Comparison of ENCODE assay signal across 26 mouse cellular contexts in genomic region chr13:75762759-75763158, GRCm38 (mm10). TPM values are rescaled to one million over a fixed set of nuclear protein-coding genes. Genes with fewer than 3 reads are reported as not detected.
DNase-seq lines count a peak whose midpoint lies in the region; ATAC-seq and TF ChIP-seq lines count a peak whose summit lies in the region.
"Had no signal": no experiment of that assay in that cellular context is flagged by ENCODE, and none has a peak within 500 bp of the region (broad histone marks: within the 10 kb centered on the region; RNA-seq: fewer than 3 reads in every experiment).

No protein-coding gene starts in this region.

- H3K36me3 ChIP-seq in heart, embryonic 10.5 days = 0 out of 2 replicates have a peak, but pooled peaks cover 3% of the 10 kb centered on the region
- peaks cover 35 to 72% of the 10 kb centered on the region in 2 experiments for H3K36me3 ChIP-seq in CH12.LX (replicated peaks in 1 of 2; ENCODE audit: control insufficient read depth in 1 of 2, insufficient read depth in 1 of 2, low read length in 1 of 2)
- peaks cover 80% of the 10 kb centered on the region for H3K36me3 ChIP-seq in liver, embryonic 13.5 days
- H3K36me3 ChIP-seq: embryonic facial prominence, embryonic 12.5 days; embryonic facial prominence, embryonic 15.5 days had no signal

- no peaks in the 10 kb centered on the region for H3K9me3 ChIP-seq in heart, embryonic 10.5 days
- H3K9me3 ChIP-seq in CH12.LX (replicated peaks; ENCODE audit: low read length) = no peaks in the 10 kb centered on the region
- H3K9me3 ChIP-seq in liver, embryonic 13.5 days (replicated peaks) = no peaks in the 10 kb centered on the region
- H3K9me3 ChIP-seq: embryonic facial prominence, embryonic 12.5 days; embryonic facial prominence, embryonic 15.5 days; heart, embryonic 13.5 days had no signal

- 82% methylated on average over 4 of the region's 4 CpGs for WGBS in heart, embryonic 10.5 days
- 39% methylated on average over 4 of the region's 4 CpGs for WGBS in liver, embryonic 13.5 days (ENCODE audit: insufficient replicate concordance)

- H3K27ac ChIP-seq in heart, embryonic 10.5 days = no peak overlapping the region
- H3K27ac ChIP-seq in CH12.LX (ENCODE audit: insufficient read depth, low read depth) = peak overlapping the region; percentile 89
- peak overlapping the region; percentile 34 for H3K27ac ChIP-seq in liver, embryonic 13.5 days
- H3K27ac ChIP-seq: embryonic facial prominence, embryonic 12.5 days; embryonic facial prominence, embryonic 15.5 days; heart, embryonic 13.5 days; hindbrain, embryonic 14.5 days; hindbrain, postnatal 0 days had no signal

- TF ChIP-seq EP300 in CH12.LX (IDR thresholded peaks at IDR 0.05; ENCODE audit: low read length) = no peak

- H3K4me1 ChIP-seq in heart, embryonic 10.5 days = no peaks in the 10 kb centered on the region
- H3K4me1 ChIP-seq in CH12.LX (ENCODE audit: control insufficient read depth in 1 of 2, insufficient read depth in 2 of 2) = peaks cover 17 to 42% of the 10 kb centered on the region in 2 experiments
- peaks cover 24% of the 10 kb centered on the region for H3K4me1 ChIP-seq in liver, embryonic 13.5 days (replicated peaks)
- H3K4me1 ChIP-seq: embryonic facial prominence, embryonic 15.5 days; heart, embryonic 13.5 days had no signal

- no peak; the same call in 1 of the 2 replicates for ATAC-seq in liver, embryonic 13.5 days (ENCODE audit: low read depth)
- ATAC-seq in megakaryocyte-erythroid progenitor cell, adult 5-6 weeks (replicated peaks; ENCODE audit: low FRiP score, low TSS enrichment, poor library complexity, severe bottlenecking) = peak; percentile 81
- ATAC-seq: forebrain, embryonic 14.5 days; forebrain, postnatal 0 days; hindbrain, postnatal 0 days; inflammation-experienced regulatory T-cells, adult 6 months had no signal

- H3K4me3 ChIP-seq in heart, embryonic 10.5 days = no peak overlapping the region
- H3K4me3 ChIP-seq in CH12.LX (replicated peaks in 1 of 3; ENCODE audit: low read depth in 2 of 3, low read length in 2 of 3, poor library complexity in 1 of 3) = no peak overlapping the region
- H3K4me3 ChIP-seq in liver, embryonic 13.5 days (replicated peaks) = no peak overlapping the region
- H3K4me3 ChIP-seq: embryonic facial prominence, embryonic 12.5 days; embryonic facial prominence, embryonic 15.5 days; heart, embryonic 13.5 days had no signal

- peaks cover 19% of the 10 kb centered on the region for H3K79me2 ChIP-seq in CH12.LX (replicated peaks; ENCODE audit: control insufficient read depth, extremely low read depth, insufficient read depth, poor library complexity, severe bottlenecking)

- in situ Hi-C loops in CH12.LX (cut with MboI; ENCODE audit: low pct_ligation_motif_present, low pct_unique_long_range_greater_than_20kb, low sequenced_read_pairs) = no loop called here

- H3K27me3 ChIP-seq in heart, embryonic 10.5 days (ENCODE audit: insufficient read depth, poor library complexity, severe bottlenecking) = no peaks in the 10 kb centered on the region
- H3K27me3 ChIP-seq in CH12.LX (replicated peaks) = no peaks in the 10 kb centered on the region
- H3K27me3 ChIP-seq in liver, embryonic 13.5 days = no peaks in the 10 kb centered on the region
- H3K27me3 ChIP-seq: embryonic facial prominence, embryonic 12.5 days; embryonic facial prominence, embryonic 15.5 days; heart, embryonic 13.5 days had no signal

- DNase-seq in heart, adult 11 months = peak; percentile 25
- no peak for DNase-seq in heart, embryonic 10.5 days (ENCODE audit: low spot score)
- DNase-seq in CH12.LX (ENCODE audit: extremely low read depth) = no peak
- no peak for DNase-seq in liver, embryonic 13.5 days
- DNase-seq in cerebellum, adult 11-12 months = no peak
- DNase-seq in frontal cortex, postnatal 25 days (ENCODE audit: low spot score in 2 of 2) = no peak
- DNase-seq: adrenal gland, adult 2 months; adrenal gland, postnatal 14 days; B cell, adult 2 months; cerebellum, adult 11 months; cerebellum, adult 8-10 months; cerebellum, postnatal 10 days; cerebellum, postnatal 36 days; forebrain, postnatal 0 days; gastrocnemius, postnatal 14 days; heart, adult 18-20 months; heart, postnatal 14 days; heart, postnatal 4 days had no signal

- dilution Hi-C loops in CH12.LX (cut with MboI; ENCODE audit: extremely low pct_ligation_motif_present, extremely low pct_unique_long_range_greater_than_20kb, low sequenced_read_pairs) = no loop called here

- TF ChIP-seq POLR2A in CH12.LX (IDR thresholded peaks at IDR 0.05; ENCODE audit: low read depth, low read length) = no peak

- TF ChIP-seq CTCF in CH12.LX (conservative IDR thresholded peaks at IDR 0.05 in 1 of 2, IDR thresholded peaks at IDR 0.05 in 1 of 2; ENCODE audit: low read depth in 2 of 2, low read length in 2 of 2) = no peak

- peak overlapping the region; percentile 61 for H3K4me2 ChIP-seq in CH12.LX (ENCODE audit: insufficient read depth, low read depth, poor library complexity, severe bottlenecking)
- no peak overlapping the region for H3K4me2 ChIP-seq in liver, embryonic 13.5 days
- H3K4me2 ChIP-seq: embryonic facial prominence, embryonic 12.5 days; embryonic facial prominence, embryonic 15.5 days; heart, embryonic 13.5 days; hindbrain, embryonic 14.5 days had no signal

- TF ChIP-seq RAD21 in CH12.LX (IDR thresholded peaks at IDR 0.05; ENCODE audit: low read depth, low read length) = no peak

- H3K9ac ChIP-seq in CH12.LX (ENCODE audit: insufficient read depth, low read depth) = peak overlapping the region; percentile 60
- no peak overlapping the region for H3K9ac ChIP-seq in liver, embryonic 13.5 days
- H3K9ac ChIP-seq: embryonic facial prominence, embryonic 12.5 days; embryonic facial prominence, embryonic 15.5 days; forebrain, postnatal 0 days; heart, embryonic 13.5 days; hindbrain, embryonic 14.5 days had no signal

TF ChIP-seq in CH12.LX, 34 proteins besides CTCF, POLR2A, EP300 and RAD21:
- TF ChIP-seq JUND (conservative IDR thresholded peaks at IDR 0.05; ENCODE audit: low read depth, low read length) = no peak
- no peak for TF ChIP-seq MXI1 (IDR thresholded peaks at IDR 0.05; ENCODE audit: low read depth, low read length)
- TF ChIP-seq NELFE (IDR thresholded peaks at IDR 0.05; ENCODE audit: low read depth, low read length) = no peak
- no peak for TF ChIP-seq ZKSCAN1 (IDR thresholded peaks at IDR 0.05; ENCODE audit: borderline replicate concordance, low read depth, low read length)
- TF ChIP-seq CHD1 (IDR thresholded peaks at IDR 0.05; ENCODE audit: low read depth, low read length) = no peak
- no peak for TF ChIP-seq ELF1 (IDR thresholded peaks at IDR 0.05; ENCODE audit: low read depth, low read length)
- no peak for TF ChIP-seq SIN3A (IDR thresholded peaks at IDR 0.05; ENCODE audit: low read length)
- TF ChIP-seq RCOR1 (conservative IDR thresholded peaks at IDR 0.05; ENCODE audit: low read depth, low read length) = no peak
- no peak for TF ChIP-seq MAX (IDR thresholded peaks at IDR 0.05; ENCODE audit: low read length)
- TF ChIP-seq TCF12 (IDR thresholded peaks at IDR 0.05; ENCODE audit: low read depth, low read length) = no peak
- TF ChIP-seq POLR2AphosphoS2 (IDR thresholded peaks at IDR 0.05; ENCODE audit: low read depth, low read length) = no peak
- TF ChIP-seq USF1 (IDR thresholded peaks at IDR 0.05; ENCODE audit: low read depth, low read length) = no peak

RNA-seq across cellular contexts. Expression of gene Ell2, which starts 56.2 kb away (rescaled TPM):
- 9.6 and 12.5 TPM in 2 replicates for polyA plus RNA-seq in heart, embryonic 10.5 days (2016; fragmentation: Nextera tagmentation; extraction: Ambion mirVana)
- total RNA-seq in CH12.LX (2012; rRNA removed) (44.4 and 63.4 TPM in 2 replicates), CH12.LX (2014; rRNA removed) (50.9 and 51.3 TPM in 2 replicates)
- 114 and 123 TPM in 2 replicates for polyA plus RNA-seq in CH12.LX (2012; ENCODE audit: insufficient read length, low read depth)
- polyA plus RNA-seq in liver, embryonic 13.5 days (2015; fragmentation: Nextera tagmentation; extraction: Ambion mirVana) = 38.2 and 49.6 TPM in 2 replicates
- total RNA-seq in megakaryocyte-erythroid progenitor cell, adult 5-6 weeks (2014; fragmentation: Nextera tagmentation) = 40.4 and 65.7 TPM in 2 replicates
- total RNA-seq in megakaryocyte-erythroid progenitor cell, adult 5-6 weeks (2017) = 61.8 and 63.9 TPM in 2 replicates
